Mouse (Mus musculus) cortical plate, adult 2 months (tissue): Measurements from ENCODE around the gene Ptprn2.
A peak's percentile ranks its signal among the peaks of the same experiment; 100 is the strongest.

Source experiments
- CTCF ChIP-seq: fragments of 200-500 bp; IDR thresholded peaks from 2 replicates; pipeline ENCODE4 v1.5.1; 2011; ENCODE audit warnings: mild to moderate bottlenecking, control low read depth, low read length; ENCODE audit not compliant: insufficient read depth; ENCODE audit errors: extremely low read depth
- POLR2A ChIP-seq: fragments of 200-500 bp; IDR thresholded peaks from 2 replicates; pipeline ENCODE4 v1.6.1; 2011; ENCODE audit warnings: mild to moderate bottlenecking, low read length, control low read depth; ENCODE audit not compliant: insufficient read depth; ENCODE audit errors: extremely low read depth

DNA sequence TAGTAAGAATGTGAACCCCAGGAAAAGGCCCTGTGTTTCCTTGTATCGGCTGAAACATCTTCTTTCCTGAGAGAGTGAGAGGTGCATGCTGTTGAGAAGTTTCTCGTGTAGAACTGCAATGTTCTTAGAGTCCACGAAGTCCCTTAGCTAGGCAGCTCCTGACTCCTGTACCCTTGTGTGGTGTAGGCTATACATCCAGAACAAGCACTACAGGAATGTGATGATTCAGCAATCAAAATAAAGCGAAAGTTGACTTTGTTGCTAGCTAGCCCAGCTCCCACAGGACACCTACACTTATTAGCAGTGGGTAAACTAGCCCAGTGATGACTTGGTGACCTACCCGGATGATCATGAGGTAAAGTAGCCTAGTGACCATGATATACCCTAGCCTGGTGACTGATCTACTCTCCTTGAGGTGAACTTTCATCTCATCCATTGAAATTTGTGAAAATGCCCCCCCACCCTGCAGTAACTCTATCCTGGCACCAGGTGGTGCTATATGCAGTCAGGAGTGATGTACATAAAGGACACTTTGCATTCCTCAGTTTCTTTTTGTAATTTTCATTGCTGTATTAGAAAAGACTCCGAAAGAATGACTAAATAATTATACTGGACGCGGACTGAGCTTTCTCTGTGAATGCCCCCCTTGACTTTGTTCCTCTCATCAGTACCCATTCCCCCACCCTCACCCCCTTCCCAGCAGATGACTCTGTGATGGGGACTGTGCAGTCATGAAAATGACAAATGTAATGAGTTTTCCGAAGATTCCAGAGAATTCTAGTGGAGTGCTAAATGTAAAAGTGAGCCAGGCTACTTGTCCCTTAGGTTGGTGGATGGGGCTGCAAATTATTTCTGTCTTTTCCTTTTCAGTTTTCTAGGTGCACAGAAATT lies 140.1 kb downstream of the Ptprn2 start:
- TF ChIP-seq CTCF (peak; percentile 74), POLR2A (no peak)
